Mouse (Mus musculus) heart, postnatal 36 days (tissue): Measurements from ENCODE around the gene Bcl11a. TPM values are rescaled to one million over a fixed set of nuclear protein-coding genes. Genes with fewer than 3 reads are reported as not detected.

Experiments
- DNase-seq, 2 experiments: peaks; one replicate each; pipeline ENCODE4 v3.0.0; 2021 to 2022
- intact Hi-C: fragments of 180-260 bp; cut with DNase I; formaldehyde crosslinking; loops from one replicate; pipeline ENCODE4 v1.15.1; 2025
- total RNA-seq, 2 experiments: library from RNA; stranded (reverse); gene quantifications; 2 replicates each; pipeline ENCODE4 v1.2.3; 2021

The Bcl11a gene
- total RNA-seq, 2 experiments from 2014 or later = 4.5 to 5.0 TPM

DNA sequence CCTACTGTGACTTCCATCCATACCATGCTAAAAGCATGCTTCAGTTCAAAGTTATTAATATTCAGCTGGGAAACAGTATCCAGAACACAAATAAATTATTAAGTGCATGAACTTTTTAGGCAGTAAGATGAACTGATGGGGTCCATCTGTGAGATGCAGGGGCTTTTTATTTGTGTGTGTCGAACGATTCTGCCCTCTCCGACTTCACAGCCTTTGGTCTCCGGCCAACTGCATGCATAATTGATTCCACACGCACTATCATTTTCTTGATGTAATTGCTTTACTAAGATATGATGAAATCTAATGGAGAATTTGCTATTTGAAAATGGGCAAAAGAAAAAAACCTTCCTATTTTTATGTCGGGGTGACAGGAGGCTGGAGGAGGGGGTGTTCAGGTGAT is 19.2 kb downstream of the Bcl11a start:
- intact Hi-C loops = no loop called here
- DNase-seq = no peak

DNA sequence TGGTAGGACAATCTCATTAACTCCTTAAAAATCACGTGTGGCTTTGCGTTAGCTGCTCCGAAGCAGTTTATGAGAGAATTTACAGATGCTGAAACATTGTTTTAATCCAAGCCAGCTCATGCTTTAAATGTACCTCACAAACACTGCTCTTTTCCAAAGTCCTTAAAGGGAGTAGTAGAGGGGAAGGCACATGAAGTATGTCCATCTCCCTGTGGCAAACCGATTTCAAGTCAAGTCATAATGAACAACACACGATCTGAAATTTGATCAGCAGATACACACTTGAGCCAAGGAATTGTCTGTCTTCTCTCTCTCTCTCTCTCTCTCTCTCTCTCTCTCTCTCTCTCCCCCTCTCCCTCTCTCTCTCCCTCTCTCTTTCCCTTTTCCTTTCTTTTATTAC is 20.2 kb downstream of the Bcl11a start:
- no peak for DNase-seq
- intact Hi-C loops = no loop called here

DNA sequence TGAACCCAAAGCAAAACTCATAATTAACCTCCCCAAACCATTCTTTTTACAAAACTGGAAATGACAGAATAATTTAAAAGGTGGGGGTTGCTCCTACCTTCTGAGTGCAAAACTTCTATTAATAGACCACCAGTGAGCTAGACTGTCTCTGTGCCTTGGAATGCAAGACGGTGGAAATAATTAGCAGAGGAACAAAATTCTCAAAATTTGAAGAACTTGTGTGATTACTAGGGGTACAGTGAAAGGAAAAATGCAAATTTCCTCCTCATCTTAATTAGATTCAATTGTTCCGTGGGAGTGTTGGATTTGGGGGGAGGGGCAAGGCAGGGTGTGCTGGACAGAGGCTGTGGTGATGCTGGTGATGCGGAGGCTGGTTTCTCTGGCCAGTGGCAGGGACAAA is 20.8 kb downstream of the Bcl11a start:
- intact Hi-C loops = no loop called here

DNA sequence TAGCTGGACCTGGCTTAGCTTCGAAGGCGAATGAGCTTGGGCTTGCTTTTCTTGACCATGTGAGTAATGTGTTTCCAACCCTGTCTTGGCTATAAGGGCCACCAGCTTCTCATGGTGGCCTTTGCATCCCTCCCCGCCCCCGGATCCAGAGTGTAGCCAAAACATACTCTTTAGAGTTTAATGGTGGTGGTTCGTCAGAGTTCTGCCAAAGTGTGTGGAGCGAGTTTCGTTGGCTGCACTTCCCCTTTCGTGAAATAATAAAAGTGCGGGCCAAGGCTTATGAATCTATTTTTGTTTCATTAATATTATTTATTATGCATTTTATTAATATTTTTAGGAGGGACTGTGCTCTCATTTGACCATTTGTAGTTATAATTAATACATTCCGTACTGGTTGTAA is 21.4 kb downstream of the Bcl11a start:
- intact Hi-C loops = no loop called here

More for the DNA sequence above, 20.8 kb downstream of the Bcl11a start:
- no peak for DNase-seq

DNA sequence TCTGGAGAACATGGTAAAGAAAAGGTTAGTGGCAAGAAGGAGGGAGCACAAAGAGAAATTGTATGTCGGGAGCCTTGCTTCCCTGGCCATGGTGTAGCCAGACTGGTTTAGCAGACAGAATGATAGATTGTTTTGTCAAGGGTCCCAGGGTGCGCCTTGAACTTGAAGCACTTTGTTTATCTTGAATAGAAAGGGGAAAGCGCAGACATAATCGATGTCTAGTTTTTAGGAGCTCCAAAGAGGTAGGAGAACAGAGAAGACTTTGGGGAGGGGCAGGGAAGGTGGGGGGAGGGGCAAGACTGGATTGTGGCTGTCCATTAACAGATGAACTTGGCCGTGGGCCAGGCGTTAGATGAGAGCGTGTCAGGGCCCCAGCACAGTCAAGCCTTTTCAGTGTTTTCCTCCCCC is 22.0 kb downstream of the Bcl11a start:
- intact Hi-C loops = no loop called here

More for the DNA sequence above, 21.4 kb downstream of the Bcl11a start:
- DNase-seq = no peak

GRCm38 (mm10) chr11:24100449-24101070 is 22.7 kb downstream of the Bcl11a start:
- DNase-seq = no peak
- intact Hi-C loops = no loop called here

More for the DNA sequence above, 22.0 kb downstream of the Bcl11a start:
- DNase-seq = no peak

DNA sequence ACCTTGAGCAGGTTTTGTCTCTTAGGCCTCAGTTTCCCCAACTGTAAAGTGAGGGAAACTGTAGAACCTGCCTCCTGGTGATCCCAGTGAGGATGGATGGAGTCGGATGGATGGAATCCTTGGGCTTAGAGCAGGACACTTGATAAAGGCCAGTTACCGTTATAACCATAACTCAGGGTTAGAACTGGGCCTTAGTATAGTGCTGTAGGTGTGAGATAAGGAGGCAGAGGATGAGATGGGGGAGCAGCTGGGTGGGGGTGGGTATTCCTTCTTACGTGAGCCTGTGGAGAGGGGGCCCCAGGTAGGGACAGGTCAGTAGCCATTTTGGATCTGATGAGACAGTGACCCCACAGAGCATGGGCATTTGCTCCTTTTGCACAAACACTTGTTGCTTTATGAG is 23.8 kb downstream of the Bcl11a start:
- intact Hi-C loops = no loop called here
- DNase-seq = no peak

GRCm38 (mm10) chr11:24102372-24102771 is 24.5 kb downstream of the Bcl11a start:
- intact Hi-C loops = no loop called here
- DNase-seq = no peak

- intact Hi-C loops = no loop called here
- DNase-seq = no peak
These were observed 25.4 kb downstream of the Bcl11a start for GRCm38 (mm10) chr11:24103128-24103742.

GRCm38 (mm10) chr11:24107414-24107813 is 29.6 kb downstream of the Bcl11a start:
- no peak for DNase-seq
- intact Hi-C loops = no loop called here

DNA sequence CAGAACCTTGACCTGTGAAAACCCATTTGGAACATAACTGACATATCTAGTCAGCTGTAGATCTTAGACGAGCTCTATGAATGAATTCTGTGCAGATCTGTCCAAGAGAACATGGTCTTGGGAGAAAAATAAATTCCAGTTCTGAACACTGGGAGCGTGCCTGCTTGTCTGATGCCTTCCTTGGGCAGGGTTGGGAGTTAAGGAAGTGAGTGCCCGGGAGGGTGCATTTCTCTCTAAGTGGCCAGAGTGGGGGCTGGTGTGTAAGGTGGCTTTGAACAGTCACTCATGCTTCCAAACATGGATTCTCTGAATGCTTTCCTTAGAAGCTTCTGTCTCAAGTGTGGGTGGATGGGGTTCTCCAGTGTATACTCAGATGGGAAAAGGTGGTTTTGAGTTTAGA is 31.1 kb downstream of the Bcl11a start:
- intact Hi-C loops = no loop called here
- DNase-seq = no peak

- DNase-seq = no peak
These were observed 31.5 kb downstream of the Bcl11a start for GRCm38 (mm10) chr11:24109388-24109787.

DNA sequence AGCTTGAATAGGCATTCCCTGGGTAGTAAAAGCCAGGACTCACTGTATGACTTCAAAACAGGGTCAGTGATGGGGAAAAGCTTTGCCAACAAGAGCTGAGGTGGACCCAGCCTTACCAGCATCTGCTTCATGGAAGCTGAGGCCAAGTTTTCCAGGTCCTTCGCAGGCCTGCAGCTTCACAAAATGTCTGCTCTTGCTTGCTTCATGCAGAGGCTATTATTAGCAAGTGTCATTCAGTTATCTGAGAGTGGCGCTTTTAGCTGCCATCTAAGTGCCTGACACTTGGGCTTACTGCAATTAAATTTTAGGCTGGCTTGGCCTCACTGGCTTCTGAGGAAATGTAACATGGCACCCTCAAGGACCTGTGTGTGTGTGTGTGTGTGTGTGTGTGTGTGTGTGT is 32.3 kb downstream of the Bcl11a start:
- intact Hi-C loops = no loop called here
- no peak for DNase-seq

More at GRCm38 (mm10) chr11:24109388-24109787, 31.5 kb downstream of the Bcl11a start:
- intact Hi-C loops = no loop called here

GRCm38 (mm10) chr11:24111720-24112119 is 33.9 kb downstream of the Bcl11a start:
- intact Hi-C loops = no loop called here
- DNase-seq = no peak

- intact Hi-C loops = no loop called here
- no peak for DNase-seq
These were observed 37.3 kb downstream of the Bcl11a start for GRCm38 (mm10) chr11:24115017-24115752.

DNA sequence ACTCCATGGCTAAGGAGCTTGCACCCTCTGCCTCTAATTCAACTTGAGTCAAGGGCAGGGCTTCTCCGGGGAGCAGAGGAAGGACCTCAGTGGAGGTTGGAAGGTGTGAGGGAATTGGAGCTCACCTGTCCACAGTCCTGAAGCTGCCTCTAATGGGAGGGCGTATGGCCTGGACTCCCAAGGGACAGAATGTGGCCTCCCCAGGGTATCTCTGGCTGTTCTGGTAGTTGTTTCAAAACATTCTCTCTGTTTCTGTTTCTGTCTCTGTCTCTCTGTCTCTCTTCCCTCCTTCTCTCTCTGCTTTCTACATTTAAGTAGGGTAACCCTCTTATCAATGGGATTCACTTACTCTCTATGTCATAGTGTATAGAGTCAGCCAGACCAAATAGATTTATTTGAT is 38.2 kb downstream of the Bcl11a start:
- intact Hi-C loops = no loop called here
- no peak for DNase-seq

- DNase-seq = no peak
- intact Hi-C loops = no loop called here
These were observed 38.9 kb downstream of the Bcl11a start for GRCm38 (mm10) chr11:24116582-24117318.

GRCm38 (mm10) chr11:24121136-24121535 is 43.3 kb downstream of the Bcl11a start:
- intact Hi-C loops = no loop called here
- no peak for DNase-seq

DNA sequence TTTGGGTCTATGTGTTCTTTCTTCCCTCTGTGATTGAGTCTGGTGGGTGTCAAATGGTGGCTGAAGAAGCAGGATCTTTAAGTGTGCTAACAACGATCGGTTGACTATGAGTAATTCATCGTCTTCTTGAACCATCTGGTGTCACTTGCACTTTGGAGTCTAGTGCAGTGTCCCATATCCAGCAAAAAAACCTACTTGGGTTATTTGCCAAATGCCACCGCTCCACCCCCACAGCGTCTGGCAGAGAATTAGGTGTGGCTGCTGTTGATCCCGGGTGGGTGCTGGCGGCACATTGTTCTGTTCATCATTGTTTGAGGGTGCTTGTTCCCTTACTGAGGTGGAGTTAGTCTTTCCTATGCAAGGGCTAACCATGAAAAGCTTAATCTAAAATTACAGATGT is 45.0 kb downstream of the Bcl11a start:
- no peak for DNase-seq
- intact Hi-C loops = no loop called here

GRCm38 (mm10) chr11:24123991-24124390 is 46.1 kb downstream of the Bcl11a start:
- intact Hi-C loops = no loop called here
- no peak for DNase-seq

DNA sequence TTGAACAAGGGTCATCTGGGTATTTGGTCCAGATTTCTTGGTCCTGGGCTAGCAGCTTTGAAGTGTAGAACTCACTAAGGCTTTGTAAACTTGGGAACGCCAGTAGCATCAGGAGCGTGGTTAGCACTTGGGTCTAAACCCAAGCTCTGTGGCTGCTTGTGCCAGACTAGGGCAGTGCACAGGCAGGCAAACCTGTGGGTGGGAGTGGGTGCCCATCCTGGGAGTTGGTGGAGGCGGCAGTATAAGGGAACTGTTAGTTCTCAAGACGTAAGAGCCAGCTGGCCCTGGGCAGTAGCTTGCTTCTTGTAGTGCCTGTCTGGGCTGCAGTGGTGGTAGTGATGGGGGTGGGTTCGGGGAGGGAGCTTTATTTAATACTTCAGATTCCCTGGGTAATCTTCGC is 47.2 kb downstream of the Bcl11a start:
- intact Hi-C loops = no loop called here
- no peak for DNase-seq
